Mouse (Mus musculus): ENCODE results near the gene Dgat2.
A peak's percentile ranks its signal among the peaks of the same experiment; 100 is the strongest.

Dgat2 gene

GRCm38 (mm10) chr7:99161961-99162360, 20.6 kb downstream of the Dgat2 start:
- no peak for DNase-seq (ENCODE audit: low spot score in 2 of 2)

GRCm38 (mm10) chr7:99161529-99161928, 21.0 kb downstream of the Dgat2 start:
- DNase-seq (ENCODE audit: low spot score in 2 of 2) = no peak

GRCm38 (mm10) chr7:99160995-99161394, 21.5 kb downstream of the Dgat2 start:
- DNase-seq (ENCODE audit: low spot score in 2 of 2) = no peak

- DNase-seq (ENCODE audit: low spot score in 2 of 2) = no peak
Measured at GRCm38 (mm10) chr7:99159446-99159845, 23.1 kb downstream of the Dgat2 start.

- DNase-seq (ENCODE audit: low spot score in 2 of 2) = no peak
Measured at GRCm38 (mm10) chr7:99158904-99159303, 23.6 kb downstream of the Dgat2 start.

GRCm38 (mm10) chr7:99158011-99158410, 24.5 kb downstream of the Dgat2 start:
- no peak for DNase-seq (ENCODE audit: low spot score in 2 of 2)

- DNase-seq (ENCODE audit: low spot score in 2 of 2) = no peak
Measured at GRCm38 (mm10) chr7:99156737-99157136, 25.8 kb downstream of the Dgat2 start.

- no peak for DNase-seq (ENCODE audit: low spot score in 2 of 2)
Measured at GRCm38 (mm10) chr7:99155311-99156289, 26.9 kb downstream of the Dgat2 start.

- no peak for DNase-seq (ENCODE audit: low spot score in 2 of 2)
Measured at GRCm38 (mm10) chr7:99154648-99155151, 27.8 kb downstream of the Dgat2 start.

GRCm38 (mm10) chr7:99153686-99154202, 28.8 kb downstream of the Dgat2 start:
- DNase-seq (ENCODE audit: low spot score in 2 of 2) = no peak

GRCm38 (mm10) chr7:99152756-99153155, 29.8 kb downstream of the Dgat2 start:
- DNase-seq (ENCODE audit: low spot score in 2 of 2) = no peak

GRCm38 (mm10) chr7:99151342-99151741, 31.2 kb downstream of the Dgat2 start:
- DNase-seq (ENCODE audit: low spot score in 2 of 2) = peak; percentile 94 to 95

- DNase-seq (ENCODE audit: low spot score in 2 of 2) = no peak
Measured at GRCm38 (mm10) chr7:99149017-99149416, 33.5 kb downstream of the Dgat2 start.

- no peak for DNase-seq (ENCODE audit: low spot score in 2 of 2)
Measured at GRCm38 (mm10) chr7:99147494-99147893, 35.0 kb downstream of the Dgat2 start.

- DNase-seq (ENCODE audit: low spot score in 2 of 2) = no peak
Measured at GRCm38 (mm10) chr7:99146906-99147305, 35.6 kb downstream of the Dgat2 start.

- no peak for DNase-seq (ENCODE audit: low spot score in 2 of 2)
Measured at GRCm38 (mm10) chr7:99146011-99146410, 36.5 kb downstream of the Dgat2 start.

- peak; percentile 28 to 53 for DNase-seq (ENCODE audit: low spot score in 2 of 2)
Measured at GRCm38 (mm10) chr7:99144616-99145015, 37.9 kb downstream of the Dgat2 start.

- no peak for DNase-seq (ENCODE audit: low spot score in 2 of 2)
Measured at GRCm38 (mm10) chr7:99143244-99143643, 39.3 kb downstream of the Dgat2 start.

GRCm38 (mm10) chr7:99141919-99142606, 40.5 kb downstream of the Dgat2 start:
- DNase-seq (ENCODE audit: low spot score in 2 of 2) = no peak

GRCm38 (mm10) chr7:99140984-99141918, 41.3 kb downstream of the Dgat2 start, which contains the start of gene Uvrag:
Uvrag (minus strand) TSS chr7:99141141.
- DNase-seq (ENCODE audit: low spot score in 2 of 2) = peak; percentile 99

- DNase-seq (ENCODE audit: low spot score in 2 of 2) = peak in 1 of 2 experiments; percentile 20
Measured at GRCm38 (mm10) chr7:99140511-99140910, 42.0 kb downstream of the Dgat2 start.
